Mouse (Mus musculus): ENCODE results near the gene Sesn1. TPM values are rescaled to one million over a fixed set of nuclear protein-coding genes. Genes with fewer than 3 reads are reported as not detected.

Gene Sesn1
- polyA plus RNA-seq, 1 experiment from 2014 or later, result 47.6 TPM

DNA sequence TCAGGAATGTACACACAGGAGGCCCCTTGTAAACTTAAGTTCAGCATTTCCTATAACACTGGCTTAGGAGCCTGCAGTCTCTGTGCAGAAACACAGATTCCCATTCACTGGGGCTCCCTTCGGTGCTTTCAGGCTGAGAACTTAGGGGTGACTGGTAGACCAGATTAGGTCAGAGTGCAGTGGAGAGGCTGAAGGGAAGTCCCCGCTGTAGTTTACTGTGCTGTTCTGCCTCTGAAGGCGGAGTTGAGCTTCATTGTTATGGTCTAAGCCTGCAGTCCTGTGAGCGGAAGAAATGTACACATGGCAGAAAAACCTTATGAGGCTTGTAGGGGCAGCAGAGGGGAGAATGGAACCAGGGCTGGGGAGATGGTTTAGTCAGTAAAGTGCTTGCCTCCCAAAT lies 29.2 kb downstream of the Sesn1 start:
- H3K9me3 ChIP-seq, result no peaks in the 10 kb centered on the region
- ATAC-seq (ENCODE audit: insufficient number of reproducible peaks, low FRiP score, low TSS enrichment, low read depth), result no peak
- no peak overlapping the region for H3K27ac ChIP-seq
- H3K36me3 ChIP-seq, result no peaks in the 10 kb centered on the region
- no peaks in the 10 kb centered on the region for H3K4me1 ChIP-seq
- H3K27me3 ChIP-seq, result no peaks in the 10 kb centered on the region
- 83% methylated on average over 4 of the region's 4 CpGs for WGBS
- H3K4me2 ChIP-seq, result no peak overlapping the region
- H3K4me3 ChIP-seq, result no peak overlapping the region
- no peak overlapping the region for H3K9ac ChIP-seq

DNA sequence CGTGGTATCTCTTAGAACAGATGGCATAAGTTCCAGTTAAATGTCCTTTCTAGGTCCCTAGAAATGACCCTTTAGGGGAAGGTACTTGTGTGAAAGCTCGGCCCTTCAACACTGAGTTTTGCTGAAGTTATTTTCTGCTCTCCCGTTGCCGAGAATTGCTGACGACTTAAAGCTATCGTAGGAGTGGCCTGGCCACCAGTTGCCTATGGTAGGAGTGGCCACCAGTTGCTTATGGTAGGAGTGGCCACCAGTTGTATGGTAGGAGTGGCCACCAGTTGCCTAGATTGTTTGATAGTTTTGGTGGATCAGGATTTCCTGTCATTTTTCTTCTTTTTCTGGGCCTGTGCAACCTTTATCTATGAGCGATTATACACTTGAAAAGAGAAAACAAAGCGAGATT lies 38.0 kb downstream of the Sesn1 start:
- no peak for ATAC-seq (ENCODE audit: insufficient number of reproducible peaks, low FRiP score, low TSS enrichment, low read depth)
- Histone ChIP-seq H3K27ac (no peak overlapping the region), H3K9me3 (no peaks in the 10 kb centered on the region), H3K4me2 (no peak overlapping the region), H3K4me3 (no peak overlapping the region), H3K27me3 (no peaks in the 10 kb centered on the region), H3K36me3 (no peaks in the 10 kb centered on the region), H3K4me1 (0 out of 2 replicates have a peak, but pooled peaks cover 2% of the 10 kb centered on the region), H3K9ac (no peak overlapping the region)
- 96% methylated on average over 8 of the region's 8 CpGs for WGBS

DNA sequence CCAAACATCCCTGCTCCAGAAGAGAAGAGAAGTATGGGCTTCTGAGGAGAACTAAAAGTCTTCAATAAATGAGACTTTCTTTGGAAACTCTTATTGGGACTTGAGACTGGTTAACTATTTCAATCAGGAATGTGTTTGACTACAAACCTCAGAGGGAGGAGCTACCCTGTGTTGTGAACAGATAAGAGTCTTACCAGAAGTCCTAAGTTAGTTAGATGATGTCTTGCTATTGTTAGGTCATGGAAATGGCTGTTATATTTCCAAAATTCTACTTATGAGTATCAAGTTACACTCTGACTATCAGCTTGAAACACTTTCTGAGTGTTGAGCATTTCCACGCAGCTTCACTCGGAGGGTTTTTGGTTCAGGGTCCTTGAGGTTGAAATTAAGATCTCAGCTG lies 39.0 kb downstream of the Sesn1 start:
- H3K4me1 ChIP-seq, result 0 out of 2 replicates have a peak, but pooled peaks cover 2% of the 10 kb centered on the region
- no peaks in the 10 kb centered on the region for H3K36me3 ChIP-seq
- no peak for ATAC-seq (ENCODE audit: insufficient number of reproducible peaks, low FRiP score, low TSS enrichment, low read depth)
- no peaks in the 10 kb centered on the region for H3K9me3 ChIP-seq
- no peak overlapping the region for H3K9ac ChIP-seq
- H3K27ac ChIP-seq, result no peak overlapping the region
- no peaks in the 10 kb centered on the region for H3K27me3 ChIP-seq
- H3K4me2 ChIP-seq, result no peak overlapping the region
- 68% methylated on average over 2 of the region's 2 CpGs for WGBS
- no peak overlapping the region for H3K4me3 ChIP-seq

DNA sequence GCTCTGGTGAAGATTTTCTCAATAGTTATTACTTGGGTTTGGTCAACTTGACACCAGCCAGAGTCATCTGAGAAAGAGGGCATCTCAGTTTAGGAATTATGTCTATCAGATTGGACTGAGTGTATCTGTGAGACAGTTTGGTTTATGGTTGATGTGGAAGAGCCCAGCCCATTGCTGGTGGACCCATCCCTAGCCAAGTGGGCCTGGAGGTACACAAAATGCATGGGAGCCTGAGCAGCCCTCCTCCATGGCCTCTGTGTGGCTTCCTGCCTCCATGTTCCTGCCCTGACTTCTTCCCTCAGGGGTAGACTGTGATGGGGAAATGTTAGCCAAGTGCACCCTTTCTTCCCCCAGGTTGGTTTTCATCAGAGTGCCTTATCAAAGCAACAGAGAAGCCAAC lies 50.1 kb downstream of the Sesn1 start:
- Histone ChIP-seq H3K27me3 (no peaks in the 10 kb centered on the region), H3K4me2 (no peak overlapping the region), H3K9ac (no peak overlapping the region), H3K9me3 (no peaks in the 10 kb centered on the region), H3K36me3 (no peaks in the 10 kb centered on the region), H3K4me1 (no peaks in the 10 kb centered on the region), H3K4me3 (no peak overlapping the region), H3K27ac (no peak overlapping the region)
- ATAC-seq (ENCODE audit: insufficient number of reproducible peaks, low FRiP score, low TSS enrichment, low read depth), result no peak

DNA sequence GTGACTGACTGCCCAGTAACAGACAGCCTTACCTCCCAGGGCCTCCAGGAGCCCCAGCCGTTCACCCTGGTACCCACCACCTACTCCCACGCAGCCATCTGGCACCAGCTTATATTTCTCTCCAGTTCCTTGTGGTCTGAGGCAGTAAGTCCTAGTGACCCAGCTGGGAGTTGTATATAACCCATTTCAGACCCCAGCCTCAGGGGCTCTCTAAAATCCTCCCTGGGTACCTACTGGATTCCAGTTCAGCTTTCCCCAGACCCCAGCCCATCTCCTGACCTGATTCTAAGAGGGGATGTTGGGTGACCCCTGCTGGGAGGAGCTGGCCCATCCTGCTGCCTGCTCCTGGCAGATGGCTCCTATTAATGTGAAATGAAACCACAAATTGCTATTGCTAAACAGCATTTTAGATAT lies 50.5 kb downstream of the Sesn1 start:
- H3K9ac ChIP-seq, result no peak overlapping the region
- WGBS, result 63% methylated on average over 2 of the region's 2 CpGs
- H3K27ac ChIP-seq, result no peak overlapping the region
- H3K4me3 ChIP-seq, result no peak overlapping the region
- H3K4me2 ChIP-seq, result no peak overlapping the region
- no peaks in the 10 kb centered on the region for H3K36me3 ChIP-seq
- no peaks in the 10 kb centered on the region for H3K4me1 ChIP-seq
- no peak for ATAC-seq (ENCODE audit: insufficient number of reproducible peaks, low FRiP score, low TSS enrichment, low read depth)
- H3K9me3 ChIP-seq, result no peaks in the 10 kb centered on the region
- no peaks in the 10 kb centered on the region for H3K27me3 ChIP-seq

DNA sequence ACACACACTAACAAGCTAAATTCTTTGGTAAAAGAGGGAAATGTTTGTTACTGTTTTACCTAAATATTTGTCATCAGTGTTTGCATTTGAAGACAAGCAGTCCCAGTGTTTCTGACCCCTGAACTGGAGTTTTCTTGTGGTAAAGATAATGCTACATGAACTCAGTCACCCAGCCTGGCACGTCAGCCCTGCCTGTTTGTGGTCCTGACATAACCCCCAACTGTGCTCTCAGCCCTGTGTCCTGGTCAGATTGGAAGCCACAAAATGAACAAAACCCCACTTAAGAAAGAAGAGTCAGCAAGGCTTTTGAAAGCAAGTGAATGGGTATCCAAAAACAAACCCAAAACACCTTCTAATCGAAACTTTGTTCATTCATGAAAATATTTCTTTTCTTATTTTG lies 53.3 kb downstream of the Sesn1 start:
- ATAC-seq (ENCODE audit: insufficient number of reproducible peaks, low FRiP score, low TSS enrichment, low read depth), result no peak

DNA sequence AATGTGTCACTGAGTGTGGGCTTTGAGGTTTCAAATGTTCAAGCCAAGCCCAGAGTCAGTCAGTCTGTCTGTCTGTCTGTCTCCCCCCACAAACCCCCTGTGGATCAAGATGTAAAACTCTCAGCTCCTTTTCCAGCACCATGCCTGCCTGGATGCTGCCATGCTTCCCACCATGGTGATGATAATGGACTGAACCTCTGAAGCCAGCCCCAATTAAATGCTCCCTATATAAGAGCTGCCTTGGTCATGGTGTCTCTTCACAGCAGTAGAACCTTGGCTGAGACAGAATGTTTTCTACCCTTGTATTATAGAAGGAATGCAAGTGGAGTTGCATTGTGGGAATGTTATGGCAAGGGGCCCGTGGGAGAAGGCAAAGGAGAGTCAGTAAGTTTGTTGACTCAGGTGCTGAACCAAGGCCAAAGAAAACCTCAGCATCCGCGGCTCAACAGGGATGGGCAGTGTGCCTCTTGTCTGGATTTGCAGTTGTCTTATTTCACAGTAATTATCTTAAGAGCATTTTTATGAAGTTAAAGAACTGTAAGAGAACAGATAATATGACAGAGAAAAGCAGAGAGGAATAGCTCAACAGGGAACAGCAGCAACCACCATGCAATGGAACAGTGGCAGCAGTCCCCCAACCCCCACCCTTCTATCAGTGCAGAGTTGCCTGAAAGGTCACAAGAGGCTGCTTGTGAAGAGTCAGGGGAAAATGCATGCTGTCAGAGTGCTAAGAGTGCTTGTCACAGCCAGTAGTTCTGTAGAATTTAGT lies 56.5 kb downstream of the Sesn1 start:
- Histone ChIP-seq H3K36me3 (no peaks in the 10 kb centered on the region), H3K4me2 (no peak overlapping the region), H3K4me1 (peaks cover 18% of the 10 kb centered on the region), H3K27ac (peak overlapping the region; percentile 59), H3K9me3 (no peaks in the 10 kb centered on the region), H3K27me3 (no peaks in the 10 kb centered on the region), H3K9ac (no peak overlapping the region), H3K4me3 (no peak overlapping the region)
- ATAC-seq (ENCODE audit: insufficient number of reproducible peaks, low FRiP score, low TSS enrichment, low read depth), result no peak
- whole genome bisulfite sequencing, result 51% methylated on average over 3 of the region's 3 CpGs

More for the DNA sequence above, 53.3 kb downstream of the Sesn1 start:
- peaks cover 12% of the 10 kb centered on the region for H3K4me1 ChIP-seq
- H3K27ac ChIP-seq, result no peak overlapping the region
- no peak overlapping the region for H3K4me2 ChIP-seq
- H3K27me3 ChIP-seq, result no peaks in the 10 kb centered on the region
- no peaks in the 10 kb centered on the region for H3K9me3 ChIP-seq
- H3K4me3 ChIP-seq, result no peak overlapping the region
- H3K9ac ChIP-seq, result no peak overlapping the region
- no peaks in the 10 kb centered on the region for H3K36me3 ChIP-seq
- WGBS, result 73% methylated on average over 2 of the region's 2 CpGs

DNA sequence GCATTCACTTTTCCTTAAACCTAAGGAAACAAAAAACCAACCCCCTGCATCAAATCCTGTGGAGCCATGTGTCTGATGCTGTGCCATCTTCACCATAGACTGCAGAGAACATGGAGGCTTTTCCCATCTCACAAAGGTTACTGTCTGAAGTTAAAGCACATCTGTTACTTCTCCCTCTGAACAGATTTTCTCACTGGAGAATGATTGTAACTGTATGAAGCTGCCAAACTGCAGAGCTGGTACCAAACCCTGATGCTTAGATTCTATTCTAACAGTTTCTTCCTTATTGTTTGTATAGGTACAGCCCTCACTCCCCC lies 57.1 kb downstream of the Sesn1 start:
- no peaks in the 10 kb centered on the region for H3K9me3 ChIP-seq
- H3K36me3 ChIP-seq, result no peaks in the 10 kb centered on the region
- H3K4me1 ChIP-seq, result peaks cover 18% of the 10 kb centered on the region
- H3K4me2 ChIP-seq, result no peak overlapping the region
- peak overlapping the region; percentile 12; the same call in 1 of the 2 replicates for H3K27ac ChIP-seq
- no peaks in the 10 kb centered on the region for H3K27me3 ChIP-seq
- no peak for ATAC-seq (ENCODE audit: insufficient number of reproducible peaks, low FRiP score, low TSS enrichment, low read depth)
- no peak overlapping the region for H3K9ac ChIP-seq
- no peak overlapping the region for H3K4me3 ChIP-seq

DNA sequence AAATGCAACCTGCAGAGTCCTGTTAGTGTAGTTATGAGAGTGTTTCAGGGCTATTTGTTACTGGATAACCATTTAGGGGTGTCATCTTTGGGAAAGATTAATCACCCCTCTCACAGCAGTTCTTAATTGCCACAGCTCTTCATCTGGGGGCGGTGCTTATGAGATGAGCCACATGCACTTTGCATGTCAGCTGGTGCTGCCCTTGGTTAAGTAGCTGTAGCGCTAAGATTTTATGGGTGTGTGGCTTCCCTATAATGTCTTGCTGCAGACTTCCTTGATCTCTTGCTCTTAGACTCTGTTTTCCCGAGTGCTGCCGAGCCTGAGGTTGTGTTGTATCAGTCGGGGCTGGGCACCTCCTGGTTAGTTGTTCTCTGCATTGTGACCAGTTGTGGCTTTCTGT lies 58.2 kb downstream of the Sesn1 start:
- no peaks in the 10 kb centered on the region for H3K9me3 ChIP-seq
- H3K4me3 ChIP-seq, result no peak overlapping the region
- peaks cover 18% of the 10 kb centered on the region for H3K4me1 ChIP-seq
- H3K27me3 ChIP-seq, result no peaks in the 10 kb centered on the region
- H3K27ac ChIP-seq, result no peak overlapping the region
- no peaks in the 10 kb centered on the region for H3K36me3 ChIP-seq
- H3K4me2 ChIP-seq, result no peak overlapping the region
- 50% methylated on average over 5 of the region's 5 CpGs for WGBS
- H3K9ac ChIP-seq, result no peak overlapping the region
- ATAC-seq (ENCODE audit: insufficient number of reproducible peaks, low FRiP score, low TSS enrichment, low read depth), result no peak

DNA sequence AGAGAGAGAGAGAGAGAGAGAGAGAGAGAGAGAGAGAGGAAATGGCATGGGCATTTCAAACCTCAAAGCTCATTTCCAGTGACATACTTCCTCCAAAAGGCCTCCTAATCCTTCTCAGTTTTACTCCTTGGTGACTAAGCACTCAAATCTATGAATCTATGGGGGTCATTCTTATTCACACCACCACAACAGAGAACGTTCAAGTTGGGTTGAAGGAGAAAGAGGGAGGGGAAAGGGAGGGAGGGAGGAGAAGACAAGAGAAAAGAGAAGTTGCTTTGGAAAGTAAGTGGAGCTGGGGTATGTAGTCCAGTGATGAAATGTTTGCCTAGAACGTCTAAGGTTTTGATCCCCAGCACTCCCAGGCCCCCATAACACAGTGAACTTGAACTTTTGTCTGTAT lies 60.4 kb downstream of the Sesn1 start:
- Histone ChIP-seq H3K36me3 (no peaks in the 10 kb centered on the region), H3K4me3 (no peak overlapping the region), H3K9ac (no peak overlapping the region), H3K27me3 (no peaks in the 10 kb centered on the region), H3K27ac (no peak overlapping the region), H3K4me1 (peaks cover 18% of the 10 kb centered on the region), H3K9me3 (no peaks in the 10 kb centered on the region), H3K4me2 (no peak overlapping the region)
- no peak for ATAC-seq (ENCODE audit: insufficient number of reproducible peaks, low FRiP score, low TSS enrichment, low read depth)
- WGBS, result 49% methylated on average over 2 of the region's 2 CpGs

DNA sequence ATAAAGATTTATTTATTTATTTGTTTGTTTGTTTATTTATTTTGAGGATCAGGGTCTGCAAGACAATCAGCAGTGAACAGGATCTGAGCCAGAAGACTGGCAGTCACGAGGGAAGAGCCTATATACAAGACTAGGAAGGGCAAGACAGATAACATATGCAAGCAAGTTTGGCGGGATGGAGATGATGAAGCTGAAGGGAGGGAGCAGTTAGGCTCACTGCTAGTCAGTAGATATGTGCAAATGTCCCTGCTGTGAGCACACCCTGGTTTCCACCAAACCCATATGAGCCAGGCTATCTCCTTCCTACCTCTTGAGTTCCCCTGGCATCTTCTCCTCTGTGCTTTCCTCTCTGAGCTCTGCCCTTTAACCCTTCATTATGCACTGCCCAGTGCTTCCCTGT lies 61.8 kb downstream of the Sesn1 start:
- Histone ChIP-seq H3K4me1 (peaks cover 12% of the 10 kb centered on the region; the same call in 1 of the 2 replicates), H3K36me3 (no peaks in the 10 kb centered on the region), H3K4me3 (no peak overlapping the region), H3K9me3 (no peaks in the 10 kb centered on the region), H3K27me3 (no peaks in the 10 kb centered on the region), H3K9ac (no peak overlapping the region), H3K4me2 (no peak overlapping the region), H3K27ac (no peak overlapping the region)
- WGBS, result 78% methylated on average over 2 of the region's 2 CpGs
- ATAC-seq (ENCODE audit: insufficient number of reproducible peaks, low FRiP score, low TSS enrichment, low read depth), result no peak

DNA sequence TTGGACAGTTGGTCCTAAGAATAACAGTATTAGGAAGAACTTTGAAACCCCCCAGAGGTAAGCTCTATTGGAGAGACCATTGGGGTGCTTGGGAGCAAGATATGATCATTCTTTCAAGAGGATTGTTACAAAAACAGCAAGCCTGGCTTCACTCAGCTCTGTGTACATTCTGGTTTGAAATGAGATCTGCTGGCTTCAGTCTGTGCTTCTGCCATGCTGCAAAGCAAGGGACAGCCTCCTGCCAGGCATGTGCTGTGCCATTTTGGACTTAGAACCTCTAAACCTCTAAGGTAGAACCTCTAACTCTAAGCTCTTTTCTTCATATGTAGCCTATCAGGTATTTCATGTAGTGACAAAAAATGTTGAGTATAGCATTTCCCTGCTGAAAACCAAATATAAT lies 65.9 kb downstream of the Sesn1 start:
- Histone ChIP-seq H3K4me3 (no peak overlapping the region), H3K4me1 (no peaks in the 10 kb centered on the region), H3K9me3 (no peaks in the 10 kb centered on the region), H3K4me2 (no peak overlapping the region), H3K36me3 (no peaks in the 10 kb centered on the region), H3K27ac (no peak overlapping the region), H3K27me3 (no peaks in the 10 kb centered on the region), H3K9ac (no peak overlapping the region)
- no peak for ATAC-seq (ENCODE audit: insufficient number of reproducible peaks, low FRiP score, low TSS enrichment, low read depth)

DNA sequence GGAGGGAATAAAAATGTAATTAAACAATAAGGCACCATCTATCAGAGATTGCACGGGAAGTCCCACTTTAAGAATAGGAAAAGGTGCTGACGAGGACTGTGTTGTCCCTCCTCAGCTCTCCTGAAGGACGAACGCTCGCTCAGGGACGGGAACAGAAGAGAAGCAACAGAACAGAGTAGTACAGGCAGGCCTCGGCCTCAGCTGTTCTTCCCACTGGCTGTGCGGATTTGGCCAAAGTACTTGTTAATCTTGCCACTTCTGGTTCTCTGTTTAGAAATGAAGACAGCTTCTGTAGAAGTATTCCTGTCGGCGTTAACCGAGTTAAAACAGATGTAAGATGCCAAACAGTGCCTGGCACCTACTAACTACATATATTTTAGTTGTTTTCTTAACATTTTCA lies 68.6 kb downstream of the Sesn1 start:
- no peak overlapping the region for H3K9ac ChIP-seq
- H3K27ac ChIP-seq, result no peak overlapping the region
- no peaks in the 10 kb centered on the region for H3K36me3 ChIP-seq
- H3K4me2 ChIP-seq, result no peak overlapping the region
- H3K4me3 ChIP-seq, result no peak overlapping the region
- no peak for ATAC-seq (ENCODE audit: insufficient number of reproducible peaks, low FRiP score, low TSS enrichment, low read depth)
- WGBS, result 76% methylated on average over 11 of the region's 11 CpGs
- no peaks in the 10 kb centered on the region for H3K27me3 ChIP-seq
- H3K4me1 ChIP-seq, result no peaks in the 10 kb centered on the region; the same call in 1 of the 2 replicates
- H3K9me3 ChIP-seq, result no peaks in the 10 kb centered on the region

Data from limb, embryonic 15.5 days (tissue).